ENCODE assay signal across 14 mouse cellular contexts in genomic region chr6:128116344-128116743, GRCm38 (mm10). TPM values are rescaled to one million over a fixed set of nuclear protein-coding genes. Genes with fewer than 3 reads are reported as not detected.
DNase-seq lines count a peak whose midpoint lies in the region; ATAC-seq and TF ChIP-seq lines count a peak whose summit lies in the region.
"Had no signal": no experiment of that assay in that cellular context is flagged by ENCODE, and none has a peak within 500 bp of the region (broad histone marks: within the 10 kb centered on the region; RNA-seq: fewer than 3 reads in every experiment).

No protein-coding gene starts in this region.

- ATAC-seq in kidney, embryonic 16.5 days (ENCODE audit: low FRiP score, low TSS enrichment) = no peak
- ATAC-seq in embryonic facial prominence, embryonic 12.5 days (ENCODE audit: insufficient number of reproducible peaks, insufficient read depth, low FRiP score, low TSS enrichment) = no peak
- ATAC-seq in lung, postnatal 0 days = peak; percentile 64
- ATAC-seq: midbrain, embryonic 16.5 days had no signal

- peaks cover 4% of the 10 kb centered on the region; the same call in 1 of the 2 replicates for H3K36me3 ChIP-seq in kidney, embryonic 16.5 days (ENCODE audit: insufficient read depth, low read length)
- H3K36me3 ChIP-seq in embryonic facial prominence, embryonic 12.5 days = no peaks in the 10 kb centered on the region
- H3K36me3 ChIP-seq in lung, postnatal 0 days (ENCODE audit: insufficient read depth, low read length) = no peaks in the 10 kb centered on the region
- H3K36me3 ChIP-seq: liver, embryonic 15.5 days; neural tube, embryonic 12.5 days had no signal

- TF ChIP-seq EP300 in lung, postnatal 0 days (IDR thresholded peaks at IDR 0.05) = no peak

- H3K27ac ChIP-seq in gastrocnemius, adult 2 months = peak overlapping the region; percentile 67
- H3K27ac ChIP-seq in kidney, embryonic 16.5 days (ENCODE audit: low read length) = peak overlapping the region; percentile 11; the same call in 1 of the 2 replicates
- peak overlapping the region; percentile 79 for H3K27ac ChIP-seq in embryonic facial prominence, embryonic 12.5 days
- H3K27ac ChIP-seq in lung, postnatal 0 days (ENCODE audit: low read length) = 0 out of 2 replicates have a peak overlapping the region, but pooled peaks have one; percentile 32
- H3K27ac ChIP-seq: heart, embryonic 15.5 days; liver, embryonic 15.5 days had no signal

- peaks cover 41% of the 10 kb centered on the region for H3K4me1 ChIP-seq in kidney, embryonic 16.5 days (ENCODE audit: insufficient read depth, low read length)
- peaks cover 40% of the 10 kb centered on the region for H3K4me1 ChIP-seq in embryonic facial prominence, embryonic 12.5 days
- peaks cover 24% of the 10 kb centered on the region for H3K4me1 ChIP-seq in lung, postnatal 0 days (ENCODE audit: insufficient read depth, low read depth, low read length)

- TF ChIP-seq CTCF in gastrocnemius, adult 2 months (IDR thresholded peaks at IDR 0.05) = no peak
- no peak for TF ChIP-seq CTCF in lung, postnatal 0 days (IDR thresholded peaks at IDR 0.05)

- no peaks in the 10 kb centered on the region for H3K27me3 ChIP-seq in kidney, embryonic 16.5 days (ENCODE audit: insufficient read depth, low read length)
- no peaks in the 10 kb centered on the region for H3K27me3 ChIP-seq in embryonic facial prominence, embryonic 12.5 days
- H3K27me3 ChIP-seq in lung, postnatal 0 days (replicated peaks; ENCODE audit: insufficient read depth, low read length) = no peaks in the 10 kb centered on the region
- H3K27me3 ChIP-seq: heart, embryonic 15.5 days; liver, embryonic 15.5 days; neural tube, embryonic 12.5 days had no signal

- 55% methylated on average over 2 of the region's 2 CpGs for WGBS in kidney, embryonic 16.5 days
- 50% methylated on average over 2 of the region's 2 CpGs for WGBS in embryonic facial prominence, embryonic 12.5 days
- WGBS in lung, postnatal 0 days = 63% methylated on average over 2 of the region's 2 CpGs

- H3K4me2 ChIP-seq in kidney, embryonic 16.5 days (replicated peaks; ENCODE audit: low read depth, low read length) = no peak overlapping the region
- 0 out of 2 replicates have a peak overlapping the region, but pooled peaks have one; percentile 16 for H3K4me2 ChIP-seq in embryonic facial prominence, embryonic 12.5 days (replicated peaks)
- no peak overlapping the region for H3K4me2 ChIP-seq in lung, postnatal 0 days (replicated peaks; ENCODE audit: low read depth, low read length)
- H3K4me2 ChIP-seq: heart, embryonic 15.5 days; liver, embryonic 15.5 days; neural tube, embryonic 12.5 days had no signal

- H3K4me3 ChIP-seq in gastrocnemius, adult 2 months = no peak overlapping the region
- H3K4me3 ChIP-seq in kidney, embryonic 16.5 days (ENCODE audit: low read length) = no peak overlapping the region
- no peak overlapping the region for H3K4me3 ChIP-seq in embryonic facial prominence, embryonic 12.5 days
- no peak overlapping the region for H3K4me3 ChIP-seq in lung, postnatal 0 days (ENCODE audit: low read depth, low read length)
- H3K4me3 ChIP-seq: heart, embryonic 15.5 days; liver, embryonic 15.5 days; neural tube, embryonic 12.5 days had no signal

- no peaks in the 10 kb centered on the region for H3K9me3 ChIP-seq in kidney, embryonic 16.5 days (ENCODE audit: low read length)
- H3K9me3 ChIP-seq in embryonic facial prominence, embryonic 12.5 days = no peaks in the 10 kb centered on the region
- H3K9me3 ChIP-seq in lung, postnatal 0 days (ENCODE audit: low read length) = no peaks in the 10 kb centered on the region
- H3K9me3 ChIP-seq: heart, embryonic 15.5 days; liver, embryonic 15.5 days; neural tube, embryonic 12.5 days had no signal

- DNase-seq in gastrocnemius, adult 2 months = no peak
- DNase-seq in gastrocnemius, postnatal 25 days = no peak
- no peak for DNase-seq in kidney, postnatal 4 days
- no peak for DNase-seq in lung, postnatal 0 days (ENCODE audit: low spot score)
- no peak for DNase-seq in B cell, adult 2 months
- no peak for DNase-seq in cerebellum, adult 9-11 months
- DNase-seq: adrenal gland, postnatal 14 days; thymus, adult 18-20 months had no signal

- intact Hi-C loops in gastrocnemius, adult 2 months (cut with DNase I) = no loop called here

- H3K9ac ChIP-seq in kidney, embryonic 16.5 days (replicated peaks; ENCODE audit: low read length) = 0 out of 2 replicates have a peak overlapping the region, but pooled peaks have one; percentile 5
- no peak overlapping the region for H3K9ac ChIP-seq in embryonic facial prominence, embryonic 12.5 days
- H3K9ac ChIP-seq in lung, postnatal 0 days (replicated peaks; ENCODE audit: low read depth) = no peak overlapping the region
- H3K9ac ChIP-seq: heart, embryonic 15.5 days; liver, embryonic 15.5 days; neural tube, embryonic 12.5 days had no signal

RNA-seq across cellular contexts. Expression of gene Tspan9, which starts 27.1 kb away (rescaled TPM):
- 10 to 100 TPM; 21.8 to 41.9 TPM for total RNA-seq in gastrocnemius, adult 2 months (2021)
- total RNA-seq in gastrocnemius, postnatal 25 days (2021) = 10 to 100 TPM; 48.6 to 56.6 TPM
- polyA plus RNA-seq in kidney, embryonic 16.5 days (2015; fragmentation: Nextera tagmentation; extraction: Ambion mirVana) = 140 and 147 TPM in 2 replicates
- 108 and 110 TPM in 2 replicates for polyA plus RNA-seq in embryonic facial prominence, embryonic 12.5 days (2016; fragmentation: Nextera tagmentation; extraction: Ambion mirVana)
- 136 and 158 TPM in 2 replicates for polyA plus RNA-seq in lung, postnatal 0 days (2015; fragmentation: Nextera tagmentation; extraction: Ambion mirVana)

Comparison
In these comparisons a context has a peak if more than half of its experiments do, and no peak if none do; other contexts are left out.
1. H3K27ac ChIP-seq: peak in every context shown above with its lines; median percentile 79 in embryonic facial prominence, embryonic 12.5 days; 67 in gastrocnemius, adult 2 months; 32 in lung, postnatal 0 days; 11 in kidney, embryonic 16.5 days.